Mouse (Mus musculus) thymus, adult 2 months (tissue): ENCODE measurements around the gene Ptprc.

Experiments used
- CTCF ChIP-seq: fragments of 200-500 bp; IDR thresholded peaks from 2 replicates; pipeline ENCODE4 v1.5.1; 2012; ENCODE audit warnings: mild to moderate bottlenecking, control low read depth, low read length, moderate library complexity, borderline replicate concordance; ENCODE audit not compliant: control insufficient read depth, poor library complexity, insufficient read depth; ENCODE audit errors: extremely low read depth
- POLR2A ChIP-seq: fragments of 200-500 bp; IDR thresholded peaks from 2 replicates; pipeline ENCODE4 v1.6.1; 2012; ENCODE audit warnings: mild to moderate bottlenecking, low read length, control low read depth, moderate library complexity; ENCODE audit not compliant: control insufficient read depth, poor library complexity, insufficient read depth; ENCODE audit errors: extremely low read depth

GRCm38 (mm10) chr1:138083707-138084106 lies 91.8 kb downstream of the Ptprc start:
- TF ChIP-seq POLR2A (no peak), CTCF (no peak)
